Mouse (Mus musculus): ENCODE measurements at regions not wholly inside any gene's neighbourhood (a gene's known extent, or its start where the extent isn't known, plus 50 kb on each side); places are given as distances from the start of the nearest gene placed in this dataset.

GRCm38 (mm10) chr11:114444211-114444610 lies 224.1 kb upstream of the Rpl38 start:
- no peak for DNase-seq (ENCODE audit: low spot score in 2 of 2)

- DNase-seq (ENCODE audit: low spot score in 2 of 2): no peak
These were observed 224.9 kb upstream of the Rpl38 start for GRCm38 (mm10) chr11:114443444-114443843.

GRCm38 (mm10) chr11:114439314-114439713 lies 229.0 kb upstream of the Rpl38 start:
- DNase-seq (ENCODE audit: low spot score in 2 of 2): no peak

- DNase-seq (ENCODE audit: low spot score in 2 of 2): no peak
These were observed 232.5 kb upstream of the Rpl38 start for GRCm38 (mm10) chr11:114435788-114436187.

GRCm38 (mm10) chr11:114433561-114433960 lies 234.8 kb upstream of the Rpl38 start:
- DNase-seq (ENCODE audit: low spot score in 2 of 2): no peak

GRCm38 (mm10) chr11:114425447-114425846 lies 242.9 kb upstream of the Rpl38 start:
- DNase-seq (ENCODE audit: low spot score in 2 of 2): no peak

GRCm38 (mm10) chr11:114423322-114423721 lies 245.0 kb upstream of the Rpl38 start:
- DNase-seq (ENCODE audit: low spot score in 2 of 2): no peak

- no peak for DNase-seq (ENCODE audit: low spot score in 2 of 2)
These were observed 249.3 kb upstream of the Rpl38 start for GRCm38 (mm10) chr11:114419002-114419401.

- no peak for DNase-seq (ENCODE audit: low spot score in 2 of 2)
These were observed 252.2 kb upstream of the Rpl38 start for GRCm38 (mm10) chr11:114416168-114416567.

- DNase-seq (ENCODE audit: low spot score in 2 of 2): no peak
These were observed 263.9 kb upstream of the Rpl38 start for GRCm38 (mm10) chr11:114404401-114404800.

GRCm38 (mm10) chr11:114402556-114403320 lies 265.6 kb upstream of the Rpl38 start:
- DNase-seq (ENCODE audit: low spot score in 2 of 2): no peak

- no peak for DNase-seq (ENCODE audit: low spot score in 2 of 2)
These were observed 267.6 kb upstream of the Rpl38 start for GRCm38 (mm10) chr11:114400701-114401100.

GRCm38 (mm10) chr11:114392161-114392560 lies 276.2 kb upstream of the Rpl38 start:
- no peak for DNase-seq (ENCODE audit: low spot score in 2 of 2)

- no peak for DNase-seq (ENCODE audit: low spot score in 2 of 2)
These were observed 276.8 kb upstream of the Rpl38 start for GRCm38 (mm10) chr11:114391553-114391952.

GRCm38 (mm10) chr11:114387091-114387490 lies 281.2 kb upstream of the Rpl38 start:
- DNase-seq (ENCODE audit: low spot score in 2 of 2): no peak

- peak in 1 of 2 experiments; percentile 3 for DNase-seq (ENCODE audit: low spot score in 2 of 2)
These were observed 288.9 kb upstream of the Rpl38 start for GRCm38 (mm10) chr11:114379411-114379824.

GRCm38 (mm10) chr11:114375921-114376320 lies 292.4 kb upstream of the Rpl38 start:
- DNase-seq (ENCODE audit: low spot score in 2 of 2): no peak

GRCm38 (mm10) chr11:114370708-114371107 lies 297.6 kb upstream of the Rpl38 start:
- no peak for DNase-seq (ENCODE audit: low spot score in 2 of 2)

GRCm38 (mm10) chr11:114367779-114368178 lies 300.5 kb upstream of the Rpl38 start:
- no peak for DNase-seq (ENCODE audit: low spot score in 2 of 2)

- no peak for DNase-seq (ENCODE audit: low spot score in 2 of 2)
These were observed 294.1 kb upstream of the Sdk2 start for GRCm38 (mm10) chr11:114360946-114361345.

- DNase-seq (ENCODE audit: low spot score in 2 of 2): no peak
These were observed 293.5 kb upstream of the Sdk2 start for GRCm38 (mm10) chr11:114360321-114360720.

GRCm38 (mm10) chr11:114352146-114352795 lies 285.4 kb upstream of the Sdk2 start:
- no peak for DNase-seq (ENCODE audit: low spot score in 2 of 2)

Measured in adrenal gland, adult 18-20 months (tissue).